Mouse (Mus musculus) megakaryocyte progenitor cell, adult 5-6 weeks (primary cell): ENCODE measurements around the gene Ncl. TPM values are rescaled to one million over a fixed set of nuclear protein-coding genes. Genes with fewer than 3 reads are reported as not detected.
A peak's percentile ranks its signal among the peaks of the same experiment; 100 is the strongest.
"Not testable (repeated sequence)": the region's sequence is repeated elsewhere in the genome, so short reads cannot be mapped to it uniquely, and the experiment has no call there.

Source experiments
- ATAC-seq: replicated peaks from 2 replicates; pipeline ENCODE4 v1.8.0; 2016; ENCODE audit warnings: mild to moderate bottlenecking, moderate TSS enrichment, inconsistent platforms; ENCODE audit not compliant: poor library complexity
- total RNA-seq, 2 experiments: library from RNA; stranded (forward) in 1 of 2; stranded (reverse) in 1 of 2; fragments of 157-497, 149-512 nt in 1 of 2; fragments of 200-1000 nt in 1 of 2; gene quantifications; 2 replicates each; pipeline versions ENCODE4 v1.2.3 to v1.2.4; 2015 to 2017

The Ncl gene
- total RNA-seq, 2 experiments from 2014 or later = 665 to 799 TPM

DNA sequence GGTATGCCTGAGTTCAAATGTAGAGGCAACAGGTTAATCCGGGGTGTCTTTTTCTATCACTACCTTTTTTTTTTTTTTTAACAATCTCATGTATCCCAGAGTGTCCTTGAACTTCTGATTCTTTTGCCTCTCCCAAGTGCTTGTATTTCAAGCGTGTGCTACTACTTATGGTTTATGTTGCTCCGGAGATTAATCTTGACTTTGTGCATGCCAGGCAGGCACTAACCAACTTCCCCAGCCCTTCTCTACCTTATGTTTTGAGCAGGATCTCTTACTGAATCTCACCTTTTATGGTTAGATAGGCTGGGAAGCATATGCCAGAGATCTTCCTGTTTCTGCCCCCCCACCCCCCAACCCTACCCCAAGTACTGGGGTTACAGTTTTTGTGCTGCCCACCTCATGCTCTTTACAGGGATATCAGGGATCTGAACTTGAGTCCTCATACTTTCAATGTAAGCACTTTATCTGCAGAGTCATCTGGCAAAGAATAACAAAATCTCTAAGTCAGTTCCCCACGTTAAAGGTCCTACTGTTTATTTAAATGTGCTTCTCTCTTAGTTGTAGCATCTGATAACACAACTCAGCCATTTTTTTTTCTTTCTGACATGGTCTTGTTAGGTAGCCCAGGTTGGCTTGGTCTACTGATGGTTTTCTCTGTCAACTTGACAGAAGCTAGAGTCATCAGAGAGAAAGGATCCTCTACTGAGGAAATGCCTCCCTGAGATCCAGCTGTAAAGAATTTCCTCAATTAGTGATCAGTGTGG, 2.8 kb upstream of the Ncl start:
- ATAC-seq = no peak

DNA sequence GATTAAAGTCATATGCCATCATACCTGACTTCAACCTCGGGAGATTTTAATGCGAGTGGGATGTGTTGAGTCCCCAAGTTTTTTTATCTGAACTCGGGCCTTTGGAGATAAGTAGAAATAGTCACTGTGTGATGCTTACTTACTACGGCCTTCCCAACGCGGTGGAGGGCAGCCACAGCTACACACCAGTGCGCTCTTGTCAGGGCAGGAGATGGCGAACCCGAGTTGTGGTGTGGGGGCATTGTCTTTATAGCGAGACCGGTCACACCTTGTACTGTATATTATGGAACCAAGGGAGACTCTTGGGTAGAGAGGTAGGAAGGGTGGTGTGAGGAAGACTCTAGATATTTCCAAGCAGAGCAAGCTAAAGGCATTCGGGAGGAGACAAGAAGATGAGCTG, 1.2 kb upstream of the Ncl start:
- ATAC-seq = no peak

DNA sequence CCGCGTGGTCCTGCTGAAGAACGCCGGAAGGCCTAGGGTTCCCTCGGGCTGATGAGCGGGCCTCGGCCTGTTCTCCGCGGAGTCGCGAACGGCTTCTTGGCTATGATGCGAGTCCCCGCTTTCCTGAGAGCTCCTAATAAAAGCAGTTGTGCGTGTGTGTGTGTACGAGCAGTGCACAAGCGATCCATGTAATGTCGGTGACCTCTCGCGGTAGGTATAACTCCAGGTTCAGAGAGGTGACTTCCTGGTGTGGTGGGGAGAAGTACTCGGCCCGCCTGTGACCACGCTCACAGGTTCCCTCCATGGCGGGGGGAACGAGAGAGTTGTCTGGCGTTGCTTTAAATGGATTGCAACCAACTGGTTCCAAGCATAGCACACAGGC, 589 bp upstream of the Ncl start:
- ATAC-seq = peak; percentile 9; the same call in 1 of the 2 replicates

DNA sequence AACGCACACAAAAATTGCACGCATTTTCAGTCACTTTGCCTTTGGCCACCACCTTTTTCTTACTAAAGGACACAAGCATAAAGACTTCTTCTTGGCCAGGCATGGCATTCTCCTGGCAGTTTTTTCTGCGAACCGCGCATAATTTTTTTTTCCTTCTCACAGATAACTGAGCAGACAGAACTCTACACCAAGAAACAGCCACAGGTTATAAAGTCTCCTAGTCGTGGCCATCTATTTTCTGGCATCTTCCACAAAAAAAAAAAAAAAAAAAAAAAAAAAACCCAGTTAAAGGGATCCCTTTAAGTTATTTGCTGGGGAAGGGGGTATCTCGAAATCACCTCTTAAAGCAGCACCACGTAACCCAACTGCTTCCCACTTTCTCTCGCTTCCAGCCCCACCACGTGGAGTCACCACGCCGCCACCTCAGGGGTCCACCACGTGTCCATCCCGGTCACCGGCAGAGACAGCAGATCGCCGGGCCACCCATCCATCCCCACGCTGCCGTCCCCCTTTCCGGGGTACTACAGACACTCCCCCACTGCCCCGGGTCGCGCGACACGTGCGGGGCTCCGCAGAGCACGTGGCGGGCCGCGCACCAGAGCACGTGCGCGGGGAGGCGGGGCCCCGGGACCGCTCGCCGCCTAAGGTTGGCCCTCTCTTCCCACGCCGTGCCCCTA, 833 bp downstream of the Ncl start:
- ATAC-seq = no peak

DNA sequence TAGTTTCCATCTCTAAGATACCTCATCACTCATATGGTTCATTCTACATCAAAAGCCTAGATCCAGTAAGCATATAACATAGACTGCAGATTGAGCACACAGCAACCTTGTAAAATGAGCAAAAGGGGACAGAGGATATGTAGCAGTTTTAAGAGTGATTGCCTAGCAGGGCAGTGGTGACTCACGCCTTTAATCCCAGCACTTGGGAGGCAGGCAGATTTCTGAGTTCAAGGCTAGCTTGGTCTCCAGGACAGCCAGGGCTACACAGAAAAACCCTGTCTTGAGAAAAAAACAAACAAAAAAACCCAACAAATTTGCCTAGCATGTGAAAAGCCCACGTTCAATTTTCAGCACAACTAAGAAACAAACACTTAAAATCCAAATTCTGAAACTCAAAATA, 5.0 kb downstream of the Ncl start:
- no peak for ATAC-seq

DNA sequence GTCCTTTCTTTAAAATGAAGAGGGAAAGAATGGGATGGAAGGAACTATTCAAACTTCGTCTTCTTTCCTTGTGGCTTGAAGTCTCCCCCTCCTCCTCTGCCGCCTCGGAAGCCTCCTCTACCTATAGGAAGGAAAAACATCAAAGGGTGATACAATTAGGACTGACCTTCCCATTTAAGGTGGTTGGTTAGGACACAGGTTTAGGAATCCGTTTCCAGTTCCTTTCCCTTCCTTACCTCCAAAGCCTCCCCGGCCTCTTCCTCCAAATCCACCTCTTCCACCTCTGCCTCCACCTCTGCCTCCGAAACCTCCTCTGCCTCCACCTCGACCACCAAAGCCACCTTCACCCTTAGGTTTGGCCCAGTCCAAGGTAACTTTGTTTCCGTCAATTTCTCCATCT, 8.6 kb downstream of the Ncl start:
- no peak for ATAC-seq

DNA sequence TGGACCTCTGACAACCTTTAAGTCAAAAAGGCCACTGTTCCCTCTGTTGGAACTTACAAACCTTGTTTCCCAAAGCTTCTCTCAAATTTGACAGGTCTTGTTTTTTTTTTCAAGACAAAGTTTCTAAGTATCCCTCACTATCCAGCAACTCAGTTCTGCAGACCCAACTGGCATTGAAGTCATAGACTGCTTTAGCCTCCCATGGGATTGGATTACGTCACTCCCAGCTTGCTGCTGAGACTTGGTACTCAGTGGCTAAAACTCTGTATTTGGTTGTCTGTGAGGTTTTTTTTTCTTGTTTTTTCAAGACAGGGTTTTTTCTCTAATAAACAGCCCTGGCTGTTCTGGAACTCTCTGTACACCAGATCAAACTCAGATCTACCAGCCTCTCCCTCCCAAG, 9.5 kb downstream of the Ncl start:
- ATAC-seq = no peak

DNA sequence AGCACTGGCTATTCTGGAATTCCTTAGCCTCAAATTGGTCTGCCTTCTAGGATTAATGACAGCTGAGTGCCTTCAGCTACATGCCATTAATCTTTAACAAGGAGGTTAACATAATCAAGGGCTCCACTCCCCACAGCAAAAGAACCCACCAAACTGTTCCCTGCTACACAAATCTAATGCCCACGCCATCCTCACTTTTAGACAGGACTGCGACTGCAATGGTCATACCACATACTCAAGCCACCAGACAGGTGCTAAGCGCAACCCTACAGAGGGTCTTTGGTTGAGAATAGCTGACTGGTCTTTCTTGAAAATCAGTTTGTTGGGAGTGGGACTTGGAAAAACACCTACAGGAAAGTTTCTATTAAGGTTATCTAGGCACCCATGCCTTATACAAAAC, 10.0 kb downstream of the Ncl start:
- no peak for ATAC-seq

DNA sequence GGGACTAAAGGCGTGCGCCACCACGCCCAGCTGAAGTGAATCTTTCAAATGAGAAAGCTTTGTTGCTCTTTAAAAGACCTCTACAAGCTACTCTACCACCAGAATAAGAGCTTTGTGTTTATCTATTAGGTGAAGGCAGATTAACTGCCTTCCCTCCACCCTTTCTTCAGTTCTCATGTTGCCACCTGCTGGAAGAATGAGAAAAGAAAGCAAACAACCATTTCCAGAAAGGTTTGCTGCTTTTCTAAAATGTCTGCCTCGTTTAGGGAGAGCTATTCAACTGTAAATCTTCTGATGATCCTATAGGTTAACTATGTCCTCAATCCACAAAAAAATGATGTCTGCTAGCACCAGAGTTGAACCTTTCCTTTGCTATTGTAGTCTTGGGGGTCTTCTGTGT, 10.4 kb downstream of the Ncl start:
- ATAC-seq = no peak

DNA sequence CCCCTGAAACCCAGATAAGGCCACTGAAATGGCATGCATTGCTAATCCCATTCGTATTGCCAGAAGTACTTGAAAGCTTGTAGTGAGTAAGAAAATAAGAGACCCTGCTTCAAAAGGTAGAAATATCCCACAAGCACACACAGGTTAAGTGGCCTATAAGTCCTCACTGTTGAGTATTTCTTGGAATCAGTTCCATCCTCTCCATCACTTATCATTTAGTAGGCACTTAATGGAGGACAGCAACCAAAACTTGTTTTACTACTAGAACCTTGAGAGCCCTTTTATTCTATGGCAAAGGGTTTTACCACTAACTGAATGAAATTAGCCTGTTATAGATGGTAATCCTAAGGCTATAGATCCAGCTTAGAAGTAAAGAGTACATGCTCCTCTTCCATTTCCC, 11.1 kb downstream of the Ncl start:
- ATAC-seq = no peak

DNA sequence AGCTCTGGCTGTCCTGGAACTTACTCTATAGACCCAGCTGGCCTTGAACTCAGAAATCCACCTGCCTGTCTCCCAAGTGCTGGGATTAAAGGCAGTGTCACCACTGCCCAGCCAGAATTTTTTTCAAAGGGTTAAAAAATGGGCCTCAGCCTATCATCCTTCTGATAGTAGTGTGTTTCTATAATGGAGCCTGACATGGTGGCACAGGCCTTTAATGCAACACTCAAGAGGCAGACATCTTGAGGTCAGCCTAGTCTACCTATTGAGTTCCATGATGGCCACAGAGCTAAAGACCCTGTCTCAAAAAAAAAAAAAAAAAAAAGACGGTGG, 11.5 kb downstream of the Ncl start:
- ATAC-seq = no peak

DNA sequence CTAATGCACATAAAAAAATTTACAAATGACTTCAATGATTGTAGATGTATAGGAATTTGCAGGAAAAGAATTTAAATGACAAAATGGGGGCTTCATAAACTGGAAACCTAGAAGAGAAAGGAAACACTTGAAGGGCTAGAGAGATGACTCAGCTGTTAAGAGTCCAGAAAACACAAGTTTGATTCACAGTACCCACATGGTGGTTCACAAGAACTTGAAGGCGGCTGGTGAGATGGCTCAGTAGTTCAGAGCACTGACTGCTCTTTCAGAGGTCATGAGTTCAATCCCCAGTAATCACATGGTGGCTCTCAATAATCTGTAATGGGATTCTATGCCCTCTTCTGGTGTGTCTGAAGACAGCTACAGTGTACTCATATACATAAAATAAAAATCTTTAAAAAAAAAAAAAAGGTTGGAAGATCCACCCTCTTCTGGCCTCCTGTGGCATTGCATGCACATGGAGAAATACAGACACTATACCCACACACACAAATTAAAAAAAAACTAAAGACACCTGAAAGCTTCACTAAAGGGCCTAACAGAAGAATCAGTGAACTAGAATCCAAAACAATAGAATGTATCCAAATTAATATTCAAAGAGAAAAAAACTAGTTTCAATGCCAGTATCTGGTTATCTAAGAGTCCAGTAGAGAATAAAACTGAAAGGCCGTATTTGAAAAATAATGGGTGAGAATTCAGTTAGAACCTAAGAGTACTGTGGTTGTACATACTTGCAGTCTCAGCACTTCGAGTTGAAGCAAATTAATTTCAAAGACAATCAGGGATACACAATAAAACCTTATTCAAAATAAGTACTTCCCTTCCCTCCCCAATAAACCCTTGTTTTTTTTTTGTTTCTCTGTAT, 12.1 kb downstream of the Ncl start:
- ATAC-seq = peak; percentile 21; the same call in 1 of the 2 replicates

DNA sequence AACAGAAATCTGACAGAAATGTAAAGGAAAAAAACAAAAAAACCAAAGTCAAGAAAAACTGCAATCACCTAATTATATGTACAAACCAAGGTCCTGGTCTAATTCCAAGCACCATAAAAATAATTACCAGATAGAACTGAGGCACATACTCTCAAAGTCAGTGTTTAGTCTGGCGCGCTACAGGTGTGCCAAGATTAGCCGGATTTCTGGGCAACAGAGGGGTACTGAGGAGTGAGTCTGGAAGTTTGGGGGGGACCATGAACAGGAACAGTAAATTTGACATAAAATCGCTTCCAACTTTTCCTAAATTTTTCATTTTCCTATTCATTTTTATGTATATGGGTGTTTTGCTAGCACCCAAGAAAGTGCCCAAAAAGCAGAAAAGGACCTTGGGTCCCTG, 13.2 kb downstream of the Ncl start:
- ATAC-seq = no peak

DNA sequence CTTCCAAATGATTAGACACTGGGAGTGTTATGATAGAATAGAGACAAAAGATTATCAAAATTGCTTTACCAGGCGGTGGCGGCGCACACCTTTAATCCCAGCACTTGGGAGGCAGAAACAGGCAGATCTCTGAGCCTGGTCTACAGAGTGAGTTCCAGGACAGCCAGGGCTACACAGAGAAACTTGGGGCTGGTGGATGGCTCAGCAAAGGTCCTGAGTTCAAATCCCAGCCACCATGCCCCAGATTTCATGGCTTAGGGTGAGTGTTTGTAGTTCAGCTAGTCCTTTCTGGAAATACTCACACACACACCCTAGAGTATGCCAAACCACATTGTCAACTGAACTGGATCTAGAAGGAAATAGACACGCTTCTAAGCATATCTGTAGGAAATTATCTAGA, 14.1 kb downstream of the Ncl start:
- ATAC-seq = no peak

DNA sequence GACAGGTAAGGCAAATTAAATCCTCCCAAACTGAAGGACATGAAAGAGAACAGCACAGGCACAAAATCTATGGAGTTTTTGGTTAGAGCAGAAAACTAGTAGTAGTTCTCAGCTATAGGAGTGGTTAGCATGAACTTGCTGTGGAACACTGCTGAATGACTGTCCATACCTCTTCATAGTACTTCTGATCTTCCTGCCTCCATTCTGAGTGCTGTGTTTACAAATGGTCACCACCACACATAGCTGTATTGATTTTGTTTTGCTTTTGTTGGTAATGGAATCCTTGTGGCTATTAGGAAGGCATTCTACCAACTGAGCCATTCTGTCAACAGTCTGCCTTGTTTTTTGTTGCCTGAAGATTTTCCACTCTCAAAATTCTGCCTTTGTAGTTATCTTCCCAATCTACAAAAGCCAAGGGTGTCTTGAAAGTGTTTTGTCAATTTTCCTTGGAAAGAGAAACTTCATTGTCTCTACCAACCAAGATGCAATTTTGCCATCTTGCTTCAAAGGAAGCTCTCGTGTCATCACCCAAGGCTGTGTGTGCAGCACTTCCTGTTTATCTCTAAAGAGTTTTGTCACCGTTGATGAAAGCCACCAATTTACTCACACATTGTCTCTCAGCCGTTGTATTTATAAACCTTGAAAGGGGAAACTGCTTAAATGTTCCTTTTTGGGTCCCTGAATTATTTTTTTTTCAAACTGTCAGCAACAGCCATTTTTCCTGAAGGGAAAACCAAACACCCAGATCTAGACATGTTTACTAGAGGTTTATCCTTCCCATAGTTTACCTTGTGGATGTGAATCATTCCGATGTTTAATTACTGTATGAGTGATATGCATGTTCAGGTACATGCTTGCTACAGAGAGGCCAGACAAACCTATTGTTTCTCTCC, 15.0 kb downstream of the Ncl start:
- peak; percentile 50 for ATAC-seq

DNA sequence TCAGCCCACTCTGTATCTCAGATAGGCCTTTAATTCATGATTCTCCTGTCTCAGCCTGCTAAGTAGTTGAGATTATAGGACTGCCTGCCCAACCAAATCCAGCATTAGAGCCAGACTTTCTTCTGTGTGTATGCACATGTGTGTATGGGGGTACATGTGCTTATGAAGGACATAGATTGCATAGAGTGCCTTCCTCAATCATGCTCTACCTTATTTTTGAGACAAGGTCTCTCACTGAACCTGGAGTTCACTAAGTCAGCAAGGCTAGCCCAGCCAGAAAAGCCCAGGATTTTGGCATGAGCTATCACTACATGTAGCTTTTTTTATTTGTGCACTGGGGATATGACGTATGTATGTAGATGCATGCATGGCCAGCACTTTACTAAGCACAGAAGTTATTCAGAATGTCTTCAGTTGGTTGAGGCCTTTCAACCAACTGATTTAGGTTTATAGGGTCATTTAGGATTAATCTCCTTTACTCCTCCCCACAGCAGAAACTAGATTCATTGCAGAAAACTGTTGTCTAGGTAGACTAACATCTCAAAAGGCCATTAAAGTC, 16.0 kb downstream of the Ncl start:
- ATAC-seq = no peak

DNA sequence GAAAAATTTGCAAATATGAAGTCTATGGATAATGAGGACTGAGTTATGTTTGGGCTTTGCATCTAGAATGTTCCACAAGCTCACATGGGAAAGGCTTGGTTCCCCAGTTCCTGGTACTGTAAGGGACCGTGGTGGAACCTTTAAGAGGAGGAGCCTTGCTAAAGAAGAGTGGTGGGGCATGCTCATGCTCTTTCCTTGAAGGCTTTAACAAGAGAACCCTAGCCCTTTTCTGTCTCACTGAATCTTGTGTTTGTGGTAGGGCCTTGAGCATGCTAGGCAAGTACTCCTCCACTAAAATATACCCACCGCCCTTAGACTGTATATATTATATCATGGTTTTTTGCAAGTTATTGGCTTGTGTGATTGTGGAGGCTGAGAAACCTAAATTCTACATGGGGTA, 16.8 kb downstream of the Ncl start:
- ATAC-seq = no peak

DNA sequence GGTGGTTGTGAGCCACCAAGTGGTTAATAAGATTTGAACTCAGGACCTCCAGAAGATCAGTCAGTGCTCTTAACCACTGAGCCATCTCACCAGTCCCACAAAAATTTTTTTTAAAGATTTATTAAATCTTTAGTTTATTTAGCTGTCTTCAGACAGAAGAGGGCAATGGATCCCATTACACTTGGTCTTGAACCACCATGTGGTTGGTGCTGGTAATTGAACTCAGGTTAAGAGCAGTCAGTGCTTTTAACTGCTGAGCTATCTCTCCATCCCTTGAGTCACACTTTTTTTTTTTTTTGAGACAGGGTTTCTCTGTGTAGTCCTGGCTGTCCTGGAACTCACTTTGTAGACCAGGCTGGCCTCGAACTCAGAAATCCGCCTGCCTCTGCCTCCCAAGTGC, 18.1 kb downstream of the Ncl start:
- not testable (repeated sequence) for ATAC-seq

DNA sequence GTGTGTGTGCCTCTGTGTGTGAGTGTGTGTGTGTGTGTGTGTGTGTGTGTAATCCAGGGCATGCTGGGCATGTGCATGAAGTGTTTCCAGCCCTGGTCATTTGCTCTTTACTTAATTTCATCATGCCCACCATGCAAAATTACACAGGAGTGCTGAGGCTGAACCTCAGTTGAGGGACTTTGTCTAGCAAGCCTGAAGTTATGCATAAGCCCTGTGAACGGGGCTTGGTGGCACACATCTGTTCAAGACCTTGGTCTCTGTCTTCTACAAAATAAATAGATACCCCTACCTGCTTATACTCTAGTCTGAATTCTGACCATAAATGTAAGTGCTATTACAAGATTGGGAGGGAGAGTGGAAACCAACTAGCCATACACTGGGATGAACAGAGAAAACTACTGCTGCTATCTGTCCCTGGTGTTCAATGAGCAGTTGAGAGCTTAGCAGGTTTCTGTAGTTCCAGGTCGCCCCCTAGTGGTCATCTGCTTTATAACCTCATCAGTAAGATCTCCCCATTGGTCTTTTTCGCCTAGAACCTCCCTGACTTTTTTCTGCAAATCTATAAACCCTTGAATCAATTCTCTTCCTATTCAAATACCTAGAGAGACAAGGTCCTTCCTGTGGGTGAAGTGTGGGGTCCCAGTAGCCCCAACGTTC, 19.9 kb downstream of the Ncl start:
- peak; percentile 79 for ATAC-seq

DNA sequence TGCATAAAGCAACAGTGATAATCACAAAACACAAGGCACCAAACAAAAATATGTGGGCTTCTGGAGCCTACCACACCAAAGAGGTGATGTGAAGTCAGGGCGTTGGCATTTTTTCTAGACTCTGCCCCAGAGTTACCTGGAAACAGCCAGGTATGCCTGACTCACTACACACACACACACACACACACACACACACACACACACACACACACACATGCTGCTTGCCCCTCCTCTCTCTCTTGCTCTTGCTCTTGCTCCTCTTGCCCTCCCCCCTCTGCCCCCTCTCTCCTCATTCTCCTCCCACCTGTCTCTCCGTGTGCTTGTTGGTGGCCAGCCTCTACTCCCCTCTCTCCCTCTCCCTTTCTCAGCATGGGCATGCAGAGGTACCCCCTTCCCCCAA, 22.9 kb downstream of the Ncl start:
- ATAC-seq = no peak
